ENCODE assay signal across 11 mouse cellular contexts in the genomic region with DNA sequence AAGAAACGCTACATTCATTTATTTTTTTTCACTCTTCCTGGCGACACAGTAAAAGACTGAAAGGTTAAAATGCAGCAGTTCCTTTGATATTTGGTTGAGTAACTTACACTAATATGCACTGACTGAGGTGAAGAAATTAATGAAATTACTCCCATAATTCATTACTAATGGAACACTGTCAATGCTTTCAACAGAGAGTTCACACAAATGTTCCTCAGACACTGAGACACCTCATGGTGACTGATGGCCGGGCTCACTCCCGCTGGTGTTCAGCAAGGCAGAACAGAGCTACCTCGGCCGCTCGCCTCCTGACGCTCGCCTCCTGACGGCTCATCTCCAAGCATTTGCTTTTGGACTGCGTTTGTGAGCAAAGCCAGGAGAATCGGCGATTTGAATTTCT. TPM values are rescaled to one million over a fixed set of nuclear protein-coding genes. Genes with fewer than 3 reads are reported as not detected.
DNase-seq lines count a peak whose midpoint lies in the region; ATAC-seq and TF ChIP-seq lines count a peak whose summit lies in the region.
"Had no signal": no experiment of that assay in that cellular context is flagged by ENCODE, and none has a peak within 500 bp of the region (broad histone marks: within the 10 kb centered on the region; RNA-seq: fewer than 3 reads in every experiment).

No protein-coding gene starts in this region.

- no peak overlapping the region for H3K27ac ChIP-seq in kidney, embryonic 14.5 days (ENCODE audit: low read depth, low read length)
- H3K27ac ChIP-seq in hindbrain, postnatal 0 days, result no peak overlapping the region
- H3K27ac ChIP-seq in neural tube, embryonic 15.5 days (replicated peaks), result no peak overlapping the region
- H3K27ac ChIP-seq: liver, embryonic 12.5 days; midbrain, embryonic 12.5 days had no signal

- H3K9ac ChIP-seq in kidney, embryonic 14.5 days (ENCODE audit: low read depth, low read length), result no peak overlapping the region
- no peak overlapping the region for H3K9ac ChIP-seq in hindbrain, postnatal 0 days (replicated peaks; ENCODE audit: low read length)
- H3K9ac ChIP-seq in neural tube, embryonic 15.5 days (replicated peaks), result no peak overlapping the region
- H3K9ac ChIP-seq: heart, embryonic 12.5 days; liver, embryonic 12.5 days; midbrain, embryonic 12.5 days had no signal

- peak; percentile 64; the same call in 1 of the 2 replicates for ATAC-seq in kidney, embryonic 14.5 days (ENCODE audit: low FRiP score, low TSS enrichment)
- no peak for ATAC-seq in hindbrain, postnatal 0 days
- ATAC-seq in neural tube, embryonic 15.5 days (ENCODE audit: low FRiP score), result 0 out of 2 replicates have a peak, but pooled peaks have one; percentile 35
- ATAC-seq: liver, embryonic 12.5 days had no signal

- TF ChIP-seq CTCF in hindbrain, postnatal 0 days (IDR thresholded peaks at IDR 0.05; ENCODE audit: low read depth), result no peak

- no peaks in the 10 kb centered on the region for H3K36me3 ChIP-seq in kidney, embryonic 14.5 days (ENCODE audit: control insufficient read depth, insufficient read depth, low read length)
- no peaks in the 10 kb centered on the region for H3K36me3 ChIP-seq in hindbrain, postnatal 0 days (ENCODE audit: insufficient read depth, low read length)
- H3K36me3 ChIP-seq in neural tube, embryonic 15.5 days, result no peaks in the 10 kb centered on the region
- H3K36me3 ChIP-seq: heart, embryonic 12.5 days; liver, embryonic 12.5 days; midbrain, embryonic 12.5 days had no signal

- WGBS in kidney, embryonic 14.5 days, result 51% methylated on average over 13 of the region's 13 CpGs
- 47% methylated on average over 13 of the region's 13 CpGs for WGBS in hindbrain, postnatal 0 days
- 43% methylated on average over 13 of the region's 13 CpGs for WGBS in neural tube, embryonic 15.5 days

- no peak overlapping the region for H3K4me3 ChIP-seq in kidney, embryonic 14.5 days (ENCODE audit: low read length)
- no peak overlapping the region for H3K4me3 ChIP-seq in hindbrain, postnatal 0 days (ENCODE audit: low read length)
- no peak overlapping the region for H3K4me3 ChIP-seq in neural tube, embryonic 15.5 days (replicated peaks)
- H3K4me3 ChIP-seq: heart, embryonic 12.5 days; liver, embryonic 12.5 days; midbrain, embryonic 12.5 days had no signal

- H3K4me2 ChIP-seq in kidney, embryonic 14.5 days (replicated peaks; ENCODE audit: low read depth, low read length), result no peak overlapping the region
- no peak overlapping the region for H3K4me2 ChIP-seq in hindbrain, postnatal 0 days (ENCODE audit: low read depth, low read length)
- H3K4me2 ChIP-seq in neural tube, embryonic 15.5 days, result peak overlapping the region; percentile 23; the same call in 1 of the 2 replicates
- H3K4me2 ChIP-seq: heart, embryonic 12.5 days; liver, embryonic 12.5 days; midbrain, embryonic 12.5 days had no signal

- H3K4me1 ChIP-seq in kidney, embryonic 14.5 days (ENCODE audit: control insufficient read depth, insufficient read depth, low read length), result no peaks in the 10 kb centered on the region
- no peaks in the 10 kb centered on the region for H3K4me1 ChIP-seq in hindbrain, postnatal 0 days (ENCODE audit: insufficient read depth, low read length)
- H3K4me1 ChIP-seq in neural tube, embryonic 15.5 days, result peaks cover 10% of the 10 kb centered on the region
- H3K4me1 ChIP-seq: heart, embryonic 12.5 days; liver, embryonic 12.5 days; midbrain, embryonic 12.5 days had no signal

- no peaks in the 10 kb centered on the region for H3K27me3 ChIP-seq in kidney, embryonic 14.5 days (ENCODE audit: control insufficient read depth, insufficient read depth, low read length)
- H3K27me3 ChIP-seq in hindbrain, postnatal 0 days (ENCODE audit: insufficient read depth, low read length), result no peaks in the 10 kb centered on the region
- H3K27me3 ChIP-seq in neural tube, embryonic 15.5 days (replicated peaks), result no peaks in the 10 kb centered on the region
- H3K27me3 ChIP-seq: heart, embryonic 12.5 days; liver, embryonic 12.5 days; midbrain, embryonic 12.5 days had no signal

- no peak for DNase-seq in kidney, adult 11 months
- peak; percentile 16 for DNase-seq in embryo, embryonic 10.5 days (ENCODE audit: low spot score)
- DNase-seq in hindbrain, postnatal 0 days (ENCODE audit: low spot score), result peak; percentile 23
- no peak for DNase-seq in lung, postnatal 4 days
- no peak for DNase-seq in adrenal gland, postnatal 25 days
- DNase-seq: cerebellum, adult 11 months had no signal

- peaks cover 2% of the 10 kb centered on the region; the same call in 1 of the 2 replicates for H3K9me3 ChIP-seq in kidney, embryonic 14.5 days (ENCODE audit: control insufficient read depth, low read length)
- H3K9me3 ChIP-seq in hindbrain, postnatal 0 days (ENCODE audit: low read length), result no peaks in the 10 kb centered on the region
- no peaks in the 10 kb centered on the region for H3K9me3 ChIP-seq in neural tube, embryonic 15.5 days (replicated peaks)
- H3K9me3 ChIP-seq: liver, embryonic 12.5 days had no signal

RNA-seq across cellular contexts. Expression of a gene that starts 54.9 kb away (rescaled TPM):
- polyA plus RNA-seq in kidney, embryonic 14.5 days (2014; fragmentation: Nextera tagmentation; extraction: Ambion mirVana), result 6.5 and 7.0 TPM in 2 replicates
- 4.6 and 5.8 TPM in 2 replicates for total RNA-seq in hindbrain, postnatal 0 days (2014; rRNA removed)
- polyA plus RNA-seq in hindbrain, postnatal 0 days (2015; fragmentation: Nextera tagmentation; extraction: Ambion mirVana), result 15.3 and 18.0 TPM in 2 replicates
- 5.4 and 6.0 TPM in 2 replicates for polyA plus RNA-seq in neural tube, embryonic 15.5 days (2015; fragmentation: Nextera tagmentation; extraction: Ambion mirVana)
- 10.3 and 17.9 TPM in 2 replicates for total RNA-seq in adrenal gland, postnatal 25 days (2021)

Comparison
In these comparisons a context has a peak if more than half of its experiments do, and no peak if none do; other contexts are left out.
1. DNase-seq: peak in embryo, embryonic 10.5 days (single experiment) and hindbrain, postnatal 0 days (single experiment); none in kidney, adult 11 months (single experiment), lung, postnatal 4 days (0 of 2) and adrenal gland, postnatal 25 days (single experiment).